Mouse (Mus musculus): ENCODE data around the gene Gne.

DNA sequence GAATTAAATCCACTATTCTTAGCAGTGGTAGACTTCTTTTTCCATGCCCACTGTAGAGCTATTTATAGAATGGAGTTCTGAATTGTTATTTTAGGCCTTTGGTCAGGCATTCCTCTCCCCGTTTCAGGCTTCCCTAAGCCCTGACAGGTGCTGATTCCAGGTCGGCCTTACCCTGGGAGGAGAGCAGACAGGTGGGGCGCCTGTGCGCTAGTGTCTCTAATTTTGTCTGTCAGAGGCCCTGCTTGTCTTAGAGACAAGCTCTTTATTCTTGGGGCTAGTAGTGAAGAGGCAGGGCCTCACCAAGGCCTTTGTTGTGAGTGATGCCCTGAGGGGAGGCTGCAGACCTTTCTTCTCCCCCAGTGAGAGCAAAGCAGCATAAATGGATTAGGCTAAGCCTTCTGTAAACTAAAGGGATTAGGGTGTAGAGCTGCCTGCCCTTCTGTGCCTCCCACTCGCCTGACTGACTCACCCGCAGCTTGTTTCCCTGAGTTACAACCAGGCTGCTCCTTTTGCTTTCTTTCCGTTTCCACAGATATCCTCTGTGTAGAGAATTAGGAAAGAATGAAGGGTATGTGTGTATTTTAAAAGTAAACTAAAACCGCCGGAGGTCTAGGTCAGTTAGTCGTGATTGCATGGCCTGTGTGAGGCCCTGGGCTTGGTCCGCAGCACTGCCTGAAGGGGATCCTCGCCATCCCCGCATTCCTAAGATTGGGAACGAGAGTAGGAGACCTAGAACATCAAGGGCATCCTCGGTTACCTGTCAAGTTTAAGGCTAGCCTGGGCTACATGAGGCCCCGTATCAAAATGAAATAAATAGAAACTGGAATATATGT, 55.5 kb downstream of the Gne start:
- TF ChIP-seq CTCF (IDR thresholded peaks at IDR 0.05; ENCODE audit: insufficient read depth, low read depth, low read length) = no peak
- no peak for TF ChIP-seq POLR2A (IDR thresholded peaks at IDR 0.05; ENCODE audit: insufficient read depth, low read depth, low read length)

Measured in olfactory bulb, adult 2 months (tissue).